Mouse (Mus musculus): ENCODE data around the gene Ppil3. TPM values are rescaled to one million over a fixed set of nuclear protein-coding genes. Genes with fewer than 3 reads are reported as not detected.

The Ppil3 gene
- polyA plus RNA-seq, 1 experiment from 2014 or later: 45.3 TPM

DNA sequence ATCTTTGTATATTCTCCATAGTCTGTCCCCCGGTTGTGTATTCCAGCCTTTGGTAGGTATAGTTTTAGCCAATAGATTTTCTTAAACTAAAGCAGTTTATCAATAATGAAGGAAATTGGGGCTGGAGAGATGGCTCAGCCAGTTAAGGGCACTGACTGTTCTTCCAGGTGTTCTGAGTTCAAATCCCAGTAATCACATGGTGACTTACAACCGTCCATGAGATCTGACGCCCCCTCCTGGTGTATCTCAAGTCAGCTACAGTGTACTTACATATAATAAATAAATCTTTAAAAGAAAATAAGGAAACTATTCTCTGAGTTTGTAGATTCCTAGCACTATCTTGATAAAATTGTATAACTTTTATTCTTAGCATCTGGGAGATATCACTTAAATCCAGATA, 49.9 kb downstream of the Ppil3 start:
- Histone ChIP-seq H3K27ac (no peak overlapping the region), H3K4me3 (ENCODE audit: inconsistent target) (no peak overlapping the region), H3K36me3 (ENCODE audit: inconsistent target) (peaks cover 47% of the 10 kb centered on the region), H3K79me2 (ENCODE audit: inconsistent target) (peaks cover 83% of the 10 kb centered on the region)
- 100% methylated on average over 2 of the region's 3 CpGs for WGBS (ENCODE audit: missing documents)

DNA sequence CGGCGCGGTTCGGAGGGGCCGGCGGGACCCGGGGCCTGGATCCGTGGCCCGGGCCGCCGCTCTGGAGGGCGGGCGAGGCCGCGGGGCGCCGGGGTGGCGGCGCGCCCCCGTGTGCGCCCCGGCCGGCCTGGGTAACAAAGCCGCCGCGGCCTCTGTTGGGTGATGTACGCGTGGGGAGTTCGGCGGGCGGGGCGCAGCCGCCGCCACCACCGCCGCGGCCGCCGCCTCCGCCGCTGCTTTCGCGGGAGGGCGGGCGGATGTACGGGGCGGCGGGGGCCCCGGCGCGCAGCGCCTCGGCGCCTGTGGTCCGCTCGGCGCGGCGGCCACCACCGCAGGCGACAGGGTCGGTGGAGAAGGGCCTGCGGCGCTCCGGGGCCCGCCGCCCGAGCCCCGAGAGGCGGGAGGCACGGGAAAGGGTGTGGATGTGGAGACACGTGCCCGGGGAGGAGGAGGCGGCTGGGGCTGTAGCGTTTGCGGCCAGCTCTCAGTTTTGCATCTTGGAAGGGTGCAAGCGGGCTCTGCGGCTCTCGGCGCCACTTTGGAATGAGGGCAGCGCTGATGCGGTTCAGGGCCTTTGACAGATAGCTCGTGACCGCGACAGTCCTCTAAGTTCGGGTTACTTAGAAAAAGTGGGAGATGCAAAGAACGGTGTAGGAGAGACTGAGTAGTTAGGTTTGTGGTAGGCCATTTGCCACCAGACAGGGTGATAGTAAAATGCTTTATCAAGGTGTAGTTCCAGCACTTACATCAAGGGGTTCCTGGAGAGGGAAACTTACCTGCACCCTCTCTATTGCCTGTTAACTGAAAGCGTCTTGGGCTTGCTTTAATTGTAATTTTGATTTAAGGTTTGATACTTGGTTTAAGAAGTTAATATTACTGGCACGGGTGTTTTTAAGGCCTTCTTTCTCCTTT, 51.7 kb downstream of the Ppil3 start:
- Histone ChIP-seq H3K4me3 (ENCODE audit: inconsistent target) (peak overlapping the region; percentile 77), H3K27ac (peak overlapping the region; percentile 17; the same call in 1 of the 2 replicates), H3K36me3 (ENCODE audit: inconsistent target) (peaks cover 29% of the 10 kb centered on the region), H3K79me2 (ENCODE audit: inconsistent target) (peaks cover 65% of the 10 kb centered on the region)
- 1% methylated on average over 73 of the region's 90 CpGs for WGBS (ENCODE audit: missing documents)

DNA sequence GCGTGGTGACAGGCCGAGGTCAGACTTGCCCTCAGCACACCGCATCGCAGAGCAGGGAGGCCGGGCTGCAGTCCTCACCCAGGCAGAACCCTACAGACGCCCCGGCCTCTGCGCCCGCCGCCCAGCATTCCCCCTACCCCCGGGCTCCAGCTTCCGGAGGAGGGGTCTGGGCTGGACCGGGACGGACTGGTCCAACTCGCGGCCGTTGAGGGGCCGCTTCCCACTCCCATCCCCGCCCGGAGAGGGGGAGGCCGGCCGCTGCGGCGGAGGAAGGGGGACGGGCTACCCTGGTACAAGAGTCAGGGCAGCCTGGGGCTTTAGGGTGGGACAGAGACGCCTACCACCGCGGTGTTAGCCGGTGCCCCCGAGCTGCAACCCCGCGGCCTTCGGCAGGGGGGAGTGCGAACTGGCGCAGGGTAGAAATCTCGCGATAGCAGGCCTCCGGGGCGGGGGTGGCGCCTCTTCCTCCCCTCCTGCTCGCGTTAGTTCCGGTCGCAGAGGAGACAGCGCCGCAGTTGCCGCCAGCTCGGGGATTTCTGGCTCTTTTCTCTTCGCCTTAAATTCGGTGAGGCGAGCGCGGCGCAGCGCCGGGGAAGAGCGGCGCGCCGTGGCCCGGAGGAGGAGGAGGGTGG, 52.5 kb downstream of the Ppil3 start, which contains the start of gene Bzw1:
Bzw1 (plus strand) TSS at position 247 of the 632 bp plus-strand sequence.
- H3K4me3 ChIP-seq (ENCODE audit: inconsistent target): peak within 1 kb of the TSS; percentile 94
- H3K79me2 ChIP-seq (ENCODE audit: inconsistent target): peaks cover 57% of the 10 kb centered on the region
- H3K27ac ChIP-seq: peak within 1 kb of the TSS; percentile 79
- WGBS (ENCODE audit: missing documents): 2% methylated on average over 41 of the region's 61 CpGs
- H3K36me3 ChIP-seq (ENCODE audit: inconsistent target): peaks cover 21% of the 10 kb centered on the region

DNA sequence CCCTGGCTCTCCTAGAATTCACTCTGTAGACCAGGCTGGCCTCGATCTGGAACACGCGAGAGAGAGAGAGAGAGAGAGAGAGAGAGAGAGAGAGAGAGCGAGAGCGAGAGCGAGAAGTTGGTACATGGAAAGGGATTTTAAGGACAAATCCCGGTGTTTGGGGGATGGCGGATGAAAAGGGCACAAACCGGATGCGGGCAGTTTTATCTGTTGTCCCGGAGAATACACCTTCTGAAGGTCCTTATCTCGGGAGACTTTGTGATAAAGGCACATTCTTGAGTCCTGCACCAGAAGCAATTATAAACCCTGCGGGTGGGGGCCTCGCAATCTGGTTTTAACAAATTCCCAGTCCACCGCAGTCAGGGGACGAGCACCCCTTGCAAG, 53.0 kb downstream of the Ppil3 start:
- H3K27ac ChIP-seq: peak overlapping the region; percentile 79
- peaks cover 52% of the 10 kb centered on the region for H3K79me2 ChIP-seq (ENCODE audit: inconsistent target)
- 0% methylated on average over 13 of the region's 16 CpGs for WGBS (ENCODE audit: missing documents)

DNA sequence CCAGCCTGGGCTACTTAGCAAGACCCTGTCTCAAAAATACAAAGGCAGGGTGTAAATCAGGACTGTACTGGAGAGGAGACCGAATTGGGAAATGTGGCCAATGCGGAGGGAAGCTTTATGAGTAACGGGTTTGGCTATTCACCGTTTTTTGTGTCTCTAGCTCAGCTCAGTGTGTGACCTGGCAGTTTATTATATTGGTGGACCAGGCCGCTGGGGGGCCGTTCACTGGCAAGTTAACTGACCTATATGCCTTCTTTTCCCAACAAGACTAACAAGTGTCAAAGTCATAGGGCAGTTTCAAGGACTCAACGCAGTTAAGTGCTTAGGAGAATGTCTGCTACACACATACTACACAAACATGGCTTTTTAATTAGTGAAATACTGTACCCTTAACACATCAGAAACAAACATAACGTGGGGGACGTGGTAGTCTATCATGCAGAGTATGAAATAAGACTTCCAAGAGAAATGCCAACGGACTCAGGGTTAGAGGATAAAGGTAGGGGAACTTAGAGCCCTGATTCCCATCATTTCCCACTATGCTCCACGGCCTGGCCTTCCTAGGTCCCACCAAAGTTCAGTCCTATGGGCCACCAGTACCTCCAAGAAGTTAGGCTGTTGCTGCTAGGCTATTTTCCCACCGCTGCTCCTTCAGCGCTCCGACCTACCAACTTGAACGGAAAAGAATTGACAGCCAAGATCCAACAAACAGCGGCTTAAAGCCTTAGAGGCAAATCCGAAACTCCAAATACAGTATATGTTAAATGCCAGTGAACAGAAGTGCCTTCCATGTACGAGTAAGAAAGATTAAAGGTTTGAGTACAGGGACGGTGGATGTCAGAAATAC, 53.6 kb downstream of the Ppil3 start:
- Histone ChIP-seq H3K27ac (peak overlapping the region; percentile 79), H3K36me3 (ENCODE audit: inconsistent target) (peaks cover 11% of the 10 kb centered on the region; the same call in 1 of the 2 replicates), H3K4me3 (ENCODE audit: inconsistent target) (peak overlapping the region; percentile 94), H3K79me2 (ENCODE audit: inconsistent target) (peaks cover 46% of the 10 kb centered on the region)
- 40% methylated on average over 17 of the region's 19 CpGs for WGBS (ENCODE audit: missing documents)

More for the DNA sequence above, 53.0 kb downstream of the Ppil3 start:
- H3K36me3 ChIP-seq (ENCODE audit: inconsistent target): peaks cover 16% of the 10 kb centered on the region
- H3K4me3 ChIP-seq (ENCODE audit: inconsistent target): peak overlapping the region; percentile 94

DNA sequence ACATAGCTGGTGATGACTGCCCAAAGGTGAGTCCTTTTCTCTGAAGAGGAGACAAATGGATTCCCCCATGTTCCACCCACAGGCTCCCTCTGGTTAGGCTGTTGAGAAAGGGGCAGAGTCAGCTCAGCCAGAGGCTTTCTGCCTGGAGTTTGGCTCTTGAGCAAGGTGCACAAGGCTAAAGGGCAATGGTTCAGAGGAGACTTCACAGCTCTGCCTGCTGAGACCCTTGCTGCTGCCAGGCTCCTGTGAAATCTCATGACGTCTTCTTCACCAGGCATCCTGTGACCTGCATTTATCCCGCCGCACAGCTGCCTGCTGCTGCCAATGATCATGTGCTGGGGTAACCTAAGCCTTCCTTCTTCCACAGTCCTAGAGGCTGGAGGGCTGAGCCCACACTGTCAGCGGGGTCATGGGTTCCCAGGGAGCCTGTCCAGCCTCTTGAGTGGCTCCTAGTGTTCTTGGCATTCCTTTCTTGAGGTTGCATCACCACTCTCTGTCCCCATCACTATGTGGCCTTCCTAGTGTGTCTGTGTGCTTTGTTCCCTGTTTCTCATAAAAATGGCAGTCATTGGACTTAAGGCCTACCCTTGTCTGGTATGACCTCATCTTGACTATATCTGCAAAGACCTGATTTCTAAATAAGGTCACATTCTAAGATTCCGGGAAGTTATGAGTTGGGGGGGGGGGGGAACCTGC, 62.6 kb downstream of the Ppil3 start:
- 90% methylated on average over 5 of the region's 5 CpGs for WGBS (ENCODE audit: missing documents)

More for the DNA sequence above, 62.6 kb downstream of the Ppil3 start:
- no peak overlapping the region for H3K27ac ChIP-seq
- H3K79me2 ChIP-seq (ENCODE audit: inconsistent target): no peaks in the 10 kb centered on the region
- H3K4me3 ChIP-seq (ENCODE audit: inconsistent target): no peak overlapping the region
- no peaks in the 10 kb centered on the region for H3K36me3 ChIP-seq (ENCODE audit: inconsistent target)

Other genes with a start within 250 kb of the Ppil3 start
- gene Aox4, start 235.1 kb downstream of the Ppil3 start, polyA plus RNA-seq (2018): not detected in 3 replicates
- 0.01 TPM in 1 of 3 replicates, not detected in the others for gene Aox2, start 167.2 kb downstream of the Ppil3 start, polyA plus RNA-seq (2018)
- gene Bzw1, start 52.6 kb downstream of the Ppil3 start, polyA plus RNA-seq (2018): 103 to 172 TPM (median 110 TPM) in 3 replicates
- gene Clk1, start 21.4 kb downstream of the Ppil3 start, polyA plus RNA-seq (2018): 48.7 to 99.4 TPM (median 98.6 TPM) in 3 replicates
- gene Nif3l1, start 335 bp downstream of the Ppil3 start, polyA plus RNA-seq (2018): 9.8 to 16.5 TPM (median 10.5 TPM) in 3 replicates
- gene Orc2, start 59.6 kb upstream of the Ppil3 start, polyA plus RNA-seq (2018): 16.3 to 31.3 TPM (median 19.8 TPM) in 3 replicates
- 2.4 to 5.0 TPM (median 4.1 TPM) in 3 replicates for gene Fam126b, start 140.8 kb upstream of the Ppil3 start, polyA plus RNA-seq (2018)
- gene Ndufb3, start 140.9 kb upstream of the Ppil3 start, polyA plus RNA-seq (2018): 85.2 to 98.8 TPM (median 85.7 TPM) in 3 replicates